Mouse (Mus musculus) liver, embryonic 15.5 days (tissue): Measurements from ENCODE around the gene Ubc. TPM values are rescaled to one million over a fixed set of nuclear protein-coding genes. Genes with fewer than 3 reads are reported as not detected.
"Not testable (repeated sequence)": the region's sequence is repeated elsewhere in the genome, so short reads cannot be mapped to it uniquely, and the experiment has no call there.

Source experiments
- ATAC-seq: fragments of 200-750 bp; cut with Nextera tagmentation; 2 replicates; pipeline ENCODE4 v1.8.0; 2017; ENCODE audit warnings: moderate number of reproducible peaks, mild to moderate bottlenecking, moderate library complexity; ENCODE audit not compliant: insufficient read depth
- H3K27ac ChIP-seq: fragments of 300-500 bp; sonication (generic); replicated peaks from 2 replicates; pipeline ENCODE4 v1.5.1; 2015; ENCODE audit warnings: mild to moderate bottlenecking, inconsistent platforms
- H3K27me3 ChIP-seq: fragments of 300-500 bp; sonication (generic); 2 replicates; pipeline ENCODE4 v1.6.1; 2015; ENCODE audit warnings: mild to moderate bottlenecking, inconsistent platforms
- H3K36me3 ChIP-seq: fragments of 300-500 bp; sonication (generic); replicated peaks from 2 replicates; pipeline ENCODE4 v1.6.1; 2015; ENCODE audit warnings: moderate library complexity, mild to moderate bottlenecking, inconsistent platforms
- H3K4me1 ChIP-seq: fragments of 300-500 bp; sonication (generic); replicated peaks from 2 replicates; pipeline ENCODE4 v1.6.1; 2015; ENCODE audit warnings: inconsistent platforms
- H3K4me2 ChIP-seq: fragments of 300-500 bp; sonication (generic); 2 replicates; pipeline ENCODE4 v1.6.1; 2015; ENCODE audit warnings: moderate library complexity, mild to moderate bottlenecking, inconsistent platforms
- H3K4me3 ChIP-seq: fragments of 300-500 bp; sonication (generic); replicated peaks from 2 replicates; pipeline ENCODE4 v1.5.1; 2015; ENCODE audit warnings: mild to moderate bottlenecking, inconsistent platforms
- H3K9ac ChIP-seq: fragments of 300-500 bp; sonication (generic); 2 replicates; pipeline ENCODE4 v1.6.1; 2015; ENCODE audit warnings: moderate library complexity, mild to moderate bottlenecking, inconsistent platforms
- H3K9me3 ChIP-seq: fragments of 300-500 bp; sonication (generic); replicated peaks from 2 replicates; pipeline ENCODE4 v1.6.1; 2016; ENCODE audit warnings: inconsistent platforms
- WGBS: fragments of 180-500 bp; shearing (Covaris S2); methylation state at CpG from one replicate; pipeline ENCODE4 v1.1.7; 2015; ENCODE audit warnings: mixed read lengths; ENCODE audit not compliant: insufficient replicate concordance; 5-methylcytosine and 5-hydroxymethylcytosine counted together
- polyA plus RNA-seq: library from polyadenylated mRNA; unstranded; fragments of >200 nt; fragmentation: Nextera tagmentation; extraction: Ambion mirVana; gene quantifications from 2 replicates; pipeline ENCODE4 v1.2.1, GENCODE M21; 2015

Ubc gene
- polyA plus RNA-seq, 1 experiment from 2014 or later = 563 TPM

- Histone ChIP-seq H3K4me2 (no peak overlapping the region), H3K36me3 (peaks cover 12% of the 10 kb centered on the region), H3K9ac (no peak overlapping the region)
Observed at GRCm38 (mm10) chr5:125390906-125391477, 990 bp upstream of the Ubc start.

DNA sequence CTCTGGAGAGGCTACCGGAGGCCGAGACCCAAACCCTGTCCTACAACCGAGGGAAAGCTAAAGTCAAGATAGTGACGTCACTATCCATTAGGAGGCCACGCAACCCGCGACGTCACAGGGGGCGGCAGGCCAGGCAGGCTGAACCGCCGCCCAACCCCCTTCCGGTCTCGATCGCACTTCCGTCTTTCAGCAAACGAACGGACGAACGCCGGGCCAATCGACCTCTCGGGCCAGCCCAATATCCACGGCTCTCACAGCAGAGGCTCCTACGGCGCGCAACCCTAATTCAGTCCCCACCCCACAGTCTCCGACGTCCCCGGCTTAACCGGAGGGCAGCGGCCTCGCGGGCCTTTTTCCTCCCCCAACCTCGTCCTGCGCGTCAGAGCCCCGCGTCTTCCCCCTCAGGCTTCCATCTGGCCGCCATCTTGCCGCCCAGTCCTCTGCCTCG lies 847 bp downstream of the Ubc start, which contains the start of gene Gm10382:
TSS of gene Gm10382 (plus strand) at position 192 of the 448 bp plus-strand sequence.
- peaks cover 30% of the 10 kb centered on the region for H3K36me3 ChIP-seq
- H3K4me1 ChIP-seq = peaks cover 53% of the 10 kb centered on the region
- peak within 1 kb of the TSS; percentile 97 for H3K4me3 ChIP-seq
- WGBS = under 1% methylated on average over 41 of the region's 41 CpGs
- H3K9ac ChIP-seq = peak within 1 kb of the TSS; percentile 99
- peak within 1 kb of the TSS; percentile 97 for H3K27ac ChIP-seq
- H3K4me2 ChIP-seq = peak within 1 kb of the TSS; percentile 72
- peak; percentile 38 for ATAC-seq
- no peaks in the 10 kb centered on the region for H3K9me3 ChIP-seq
- H3K27me3 ChIP-seq = no peaks in the 10 kb centered on the region

More at GRCm38 (mm10) chr5:125390906-125391477, 990 bp upstream of the Ubc start:
- Histone ChIP-seq H3K9me3 (no peaks in the 10 kb centered on the region), H3K27ac (peak overlapping the region; percentile 97), H3K27me3 (no peaks in the 10 kb centered on the region), H3K4me1 (peaks cover 55% of the 10 kb centered on the region), H3K4me3 (no peak overlapping the region)
- WGBS = 85% methylated on average over 3 of the region's 3 CpGs
- ATAC-seq = no peak

- peaks cover 52% of the 10 kb centered on the region for H3K4me1 ChIP-seq
- H3K27me3 ChIP-seq = no peaks in the 10 kb centered on the region
- H3K4me2 ChIP-seq = peak overlapping the region; percentile 72
- peaks cover 36% of the 10 kb centered on the region for H3K36me3 ChIP-seq
- ATAC-seq = no peak
- 15% methylated on average over 13 of the region's 13 CpGs for WGBS
- H3K4me3 ChIP-seq = peak overlapping the region; percentile 97
- H3K9ac ChIP-seq = peak overlapping the region; percentile 99
- H3K27ac ChIP-seq = peak overlapping the region; percentile 97
- H3K9me3 ChIP-seq = no peaks in the 10 kb centered on the region
Observed at GRCm38 (mm10) chr5:125388358-125389092, 1.5 kb downstream of the Ubc start.

DNA sequence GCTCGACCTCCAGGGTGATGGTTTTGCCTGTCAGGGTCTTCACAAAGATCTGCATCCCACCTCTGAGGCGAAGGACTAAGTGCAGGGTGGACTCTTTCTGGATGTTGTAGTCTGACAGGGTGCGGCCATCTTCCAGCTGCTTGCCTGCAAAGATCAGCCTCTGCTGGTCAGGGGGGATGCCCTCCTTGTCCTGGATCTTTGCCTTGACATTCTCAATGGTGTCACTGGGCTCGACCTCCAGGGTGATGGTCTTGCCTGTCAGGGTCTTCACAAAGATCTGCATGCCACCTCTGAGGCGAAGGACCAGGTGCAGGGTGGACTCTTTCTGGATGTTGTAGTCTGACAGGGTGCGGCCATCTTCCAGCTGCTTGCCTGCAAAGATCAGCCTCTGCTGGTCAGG lies 2.7 kb downstream of the Ubc start:
- H3K4me1 ChIP-seq = peaks cover 48% of the 10 kb centered on the region
- not testable (repeated sequence) for H3K4me3 ChIP-seq, H3K27me3 ChIP-seq, H3K9me3 ChIP-seq, H3K4me2 ChIP-seq, ATAC-seq, H3K27ac ChIP-seq, H3K9ac ChIP-seq
- WGBS = 83% methylated on average over 5 of the region's 6 CpGs
- H3K36me3 ChIP-seq = peaks cover 37% of the 10 kb centered on the region

GRCm38 (mm10) chr5:125385215-125385940 lies 4.6 kb downstream of the Ubc start:
- no peak overlapping the region for H3K27ac ChIP-seq
- WGBS = 68% methylated on average over 8 of the region's 8 CpGs
- no peaks in the 10 kb centered on the region for H3K27me3 ChIP-seq
- no peak overlapping the region; the same call in 1 of the 2 replicates for H3K4me2 ChIP-seq
- no peak overlapping the region for H3K9ac ChIP-seq
- H3K4me1 ChIP-seq = peaks cover 29% of the 10 kb centered on the region
- peaks cover 37% of the 10 kb centered on the region for H3K36me3 ChIP-seq
- no peaks in the 10 kb centered on the region for H3K9me3 ChIP-seq
- H3K4me3 ChIP-seq = no peak overlapping the region
- ATAC-seq = no peak

- Histone ChIP-seq H3K4me2 (no peak overlapping the region), H3K4me3 (no peak overlapping the region), H3K4me1 (peaks cover 27% of the 10 kb centered on the region), H3K36me3 (peaks cover 37% of the 10 kb centered on the region), H3K27ac (no peak overlapping the region), H3K27me3 (no peaks in the 10 kb centered on the region), H3K9me3 (no peaks in the 10 kb centered on the region), H3K9ac (no peak overlapping the region)
- 86% methylated on average over 2 of the region's 2 CpGs for WGBS
- no peak for ATAC-seq
Observed at GRCm38 (mm10) chr5:125384512-125385214, 5.3 kb downstream of the Ubc start.

DNA sequence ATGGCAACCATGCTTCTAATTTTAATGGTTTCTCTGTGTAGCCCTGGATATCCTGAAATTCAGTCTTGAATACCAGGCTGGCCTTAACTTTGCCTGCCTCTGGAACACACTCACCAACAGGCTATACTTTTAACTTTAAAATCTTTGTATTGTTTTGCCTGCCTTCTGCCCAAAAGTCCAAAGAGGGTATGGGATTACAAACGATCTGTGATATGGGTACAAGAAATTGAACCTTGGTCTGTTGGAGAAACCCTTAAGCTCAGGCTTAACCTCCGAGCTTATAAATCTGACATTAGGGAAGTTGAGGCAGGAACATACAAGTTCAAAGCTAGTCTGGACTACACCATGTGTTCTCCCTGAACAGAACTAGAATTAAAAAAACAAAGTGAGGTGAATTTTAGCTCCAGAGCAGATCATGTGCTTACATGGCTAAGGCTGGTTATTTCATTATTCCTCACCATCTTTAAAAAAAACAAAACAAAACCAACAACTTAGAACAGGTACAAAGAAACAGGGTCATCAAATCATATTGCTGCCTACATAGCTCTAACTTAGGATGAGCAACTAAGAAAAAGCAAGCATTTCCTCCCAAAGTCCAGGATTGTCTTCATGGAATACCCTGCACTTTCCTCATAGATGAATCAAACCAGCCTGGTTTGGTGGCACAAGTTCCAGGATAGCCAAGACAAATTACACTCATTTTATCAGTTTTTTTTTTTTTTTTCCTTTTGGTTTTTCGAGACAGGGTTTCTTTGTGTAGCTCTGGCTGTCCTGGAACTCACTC lies 6.2 kb downstream of the Ubc start:
- ATAC-seq = no peak
- Histone ChIP-seq H3K36me3 (peaks cover 37% of the 10 kb centered on the region), H3K4me3 (no peak overlapping the region), H3K4me1 (peaks cover 27% of the 10 kb centered on the region), H3K9ac (no peak overlapping the region), H3K4me2 (no peak overlapping the region), H3K27ac (0 out of 2 replicates have a peak overlapping the region, but pooled peaks have one; percentile 9), H3K9me3 (no peaks in the 10 kb centered on the region), H3K27me3 (no peaks in the 10 kb centered on the region)
- WGBS = 65% methylated on average over 3 of the region's 3 CpGs

DNA sequence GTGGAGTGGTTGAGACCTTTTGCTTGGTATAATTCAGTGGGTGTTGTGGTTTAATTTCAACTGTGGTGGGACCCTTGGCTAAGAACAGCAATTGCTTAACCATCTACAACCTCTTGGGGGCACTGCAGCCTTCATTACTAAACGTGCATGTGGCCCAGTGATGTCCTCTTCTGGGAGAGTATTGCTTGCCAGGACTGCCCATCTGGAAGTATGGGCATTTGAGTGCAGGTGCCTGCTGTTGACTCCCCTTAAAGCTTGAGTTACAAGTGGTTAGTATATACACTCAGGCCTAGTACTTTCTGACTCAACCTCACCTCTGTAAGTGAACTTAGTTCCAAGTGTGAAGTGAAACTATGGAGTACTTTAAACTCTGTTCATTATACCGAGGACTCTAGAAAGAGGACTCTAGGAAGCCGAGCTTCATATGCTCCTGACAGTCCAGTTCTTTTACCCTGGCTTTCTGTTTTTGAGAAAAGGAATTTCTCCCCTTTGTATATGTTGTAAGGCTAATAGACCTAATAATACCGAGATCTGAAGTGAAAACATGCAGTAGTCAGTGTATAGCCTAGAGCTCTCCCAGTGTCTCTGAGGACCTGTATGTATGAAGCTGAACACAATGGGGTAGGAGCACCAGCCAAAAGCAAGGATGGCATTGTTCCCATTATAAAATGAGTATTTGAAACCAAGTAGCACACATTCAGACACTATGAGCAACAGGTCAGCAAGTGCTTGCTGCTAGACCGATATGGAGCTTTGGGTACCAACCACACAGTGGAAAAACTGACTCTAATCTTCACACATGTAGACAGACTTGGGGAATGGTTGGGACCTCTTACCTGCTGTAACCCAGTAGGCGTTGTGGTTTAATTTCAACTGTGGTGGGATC lies 7.1 kb downstream of the Ubc start:
- peaks cover 19% of the 10 kb centered on the region for H3K4me1 ChIP-seq
- peak; percentile 53 for ATAC-seq
- H3K9ac ChIP-seq = no peak overlapping the region
- 44% methylated on average over 6 of the region's 6 CpGs for WGBS
- no peak overlapping the region for H3K4me3 ChIP-seq
- 0 out of 2 replicates have a peak overlapping the region, but pooled peaks have one; percentile 9 for H3K27ac ChIP-seq
- no peak overlapping the region for H3K4me2 ChIP-seq
- no peaks in the 10 kb centered on the region for H3K27me3 ChIP-seq
- peaks cover 29% of the 10 kb centered on the region for H3K36me3 ChIP-seq
- no peaks in the 10 kb centered on the region for H3K9me3 ChIP-seq

- Histone ChIP-seq H3K9ac (no peak overlapping the region), H3K27ac (no peak overlapping the region), H3K4me3 (no peak overlapping the region), H3K36me3 (peaks cover 27% of the 10 kb centered on the region), H3K27me3 (no peaks in the 10 kb centered on the region), H3K4me1 (peaks cover 19% of the 10 kb centered on the region), H3K4me2 (no peak overlapping the region), H3K9me3 (no peaks in the 10 kb centered on the region)
- 73% methylated on average over 5 of the region's 5 CpGs for WGBS
- no peak for ATAC-seq
Observed at GRCm38 (mm10) chr5:125381954-125382672, 7.9 kb downstream of the Ubc start.
